Mouse (Mus musculus): ENCODE results near the gene Ccdc106. TPM values are rescaled to one million over a fixed set of nuclear protein-coding genes. Genes with fewer than 3 reads are reported as not detected.

The Ccdc106 gene
- 5.4 and 7.9 TPM in 2 replicates for polyA plus RNA-seq (2016; fragmentation: Nextera tagmentation; extraction: Ambion mirVana)

DNA sequence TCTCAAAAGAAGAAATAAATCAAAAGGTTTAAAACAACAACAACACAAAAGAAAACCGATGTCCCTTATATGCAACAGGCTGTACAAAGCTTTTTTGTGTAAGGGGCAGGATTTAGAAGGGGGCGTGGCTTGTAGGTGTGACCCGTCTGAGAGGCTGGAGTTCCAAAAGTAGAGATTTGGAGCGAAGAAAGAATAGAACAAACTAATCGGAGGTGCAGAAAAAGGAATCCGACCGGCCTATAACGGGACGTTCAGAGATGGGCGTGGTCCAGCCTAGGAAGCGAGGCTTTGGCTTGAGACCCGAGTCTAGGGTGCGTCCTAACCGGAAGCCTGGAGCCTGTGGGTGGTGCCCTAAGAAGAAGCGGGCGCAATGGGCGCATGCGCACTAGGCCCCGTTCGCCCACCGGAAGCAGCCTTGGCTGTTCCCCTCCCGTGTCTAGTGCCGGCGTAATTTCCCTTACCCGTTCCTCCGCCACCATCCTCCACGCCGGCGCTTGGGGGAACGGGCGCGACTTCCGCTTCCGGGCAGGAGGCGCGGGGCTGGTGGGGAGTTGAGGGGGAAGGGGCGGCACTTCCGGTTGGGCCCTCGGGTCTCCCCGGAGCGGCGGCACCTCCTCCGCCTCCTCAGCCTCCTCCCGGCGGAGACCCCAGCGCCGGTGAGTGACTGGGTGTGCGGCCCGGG is at the start of gene Ccdc106, which contains the start of gene Zfp865:
Ccdc106 (plus strand) TSS at position 554 of the 682 bp plus-strand sequence.
Zfp865 (plus strand) TSS at position 377 of the 682 bp plus-strand sequence.
- peak within 1 kb of the TSS; percentile 97 for H3K27ac ChIP-seq
- H3K4me1 ChIP-seq (replicated peaks): peaks cover 31% of the 10 kb centered on the region
- H3K9me3 ChIP-seq: peaks cover 4% of the 10 kb centered on the region; the same call in 1 of the 2 replicates
- peak within 1 kb of the TSS; percentile 90 for H3K4me3 ChIP-seq
- H3K36me3 ChIP-seq: peaks cover 49% of the 10 kb centered on the region
- WGBS: under 1% methylated on average over 49 of the region's 49 CpGs
- H3K27me3 ChIP-seq (ENCODE audit: insufficient read depth, poor library complexity, severe bottlenecking): no peaks in the 10 kb centered on the region
- peak; percentile 99 for DNase-seq (ENCODE audit: low spot score)

DNA sequence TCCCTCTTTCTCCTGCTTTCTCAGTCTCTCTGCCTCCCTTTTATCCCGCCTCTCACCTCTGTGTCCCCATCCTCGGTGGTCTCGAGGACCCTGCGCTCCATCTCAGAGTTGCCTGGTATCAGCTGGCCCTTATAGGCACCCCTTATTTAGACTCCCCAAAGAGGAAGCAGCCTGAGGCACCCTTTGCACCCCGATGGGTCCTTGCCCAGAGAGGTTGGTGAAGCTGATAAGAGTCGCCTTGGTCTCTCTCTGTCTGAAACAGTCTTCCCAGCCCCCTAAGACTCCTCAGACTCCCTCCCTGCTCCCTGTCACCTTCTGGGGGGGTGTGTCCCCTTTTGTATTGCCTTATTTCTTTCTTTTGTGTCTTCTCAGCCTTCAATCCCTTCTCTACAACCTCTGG is 49.3 kb upstream of the Ccdc106 start, which contains the start of gene Sbk3:
Sbk3 (minus strand) TSS at position 101 of the 400 bp plus-strand sequence.
- no peaks in the 10 kb centered on the region; the same call in 1 of the 2 replicates for H3K4me1 ChIP-seq (replicated peaks)
- 0 out of 2 replicates have a peak, but pooled peaks cover 4% of the 10 kb centered on the region for H3K9me3 ChIP-seq
- no peaks in the 10 kb centered on the region for H3K36me3 ChIP-seq
- no peaks in the 10 kb centered on the region for H3K27me3 ChIP-seq (ENCODE audit: insufficient read depth, poor library complexity, severe bottlenecking)
- H3K27ac ChIP-seq: no peak within 1 kb of the TSS; the same call in 1 of the 2 replicates
- H3K4me3 ChIP-seq: no peak within 1 kb of the TSS
- 49% methylated on average over 6 of the region's 6 CpGs for WGBS
- DNase-seq (ENCODE audit: low spot score): no peak

- WGBS: 30% methylated on average over 7 of the region's 7 CpGs
- no peak overlapping the region for H3K4me3 ChIP-seq
- H3K27ac ChIP-seq: no peak overlapping the region
- H3K36me3 ChIP-seq: no peaks in the 10 kb centered on the region
- H3K4me1 ChIP-seq (replicated peaks): no peaks in the 10 kb centered on the region; the same call in 1 of the 2 replicates
- no peaks in the 10 kb centered on the region for H3K27me3 ChIP-seq (ENCODE audit: insufficient read depth, poor library complexity, severe bottlenecking)
- 0 out of 2 replicates have a peak, but pooled peaks cover 5% of the 10 kb centered on the region for H3K9me3 ChIP-seq
- DNase-seq (ENCODE audit: low spot score): no peak
Measured at GRCm38 (mm10) chr7:4971710-4972109, 48.6 kb upstream of the Ccdc106 start.

- peaks cover 7% of the 10 kb centered on the region; the same call in 1 of the 2 replicates for H3K9me3 ChIP-seq
- no peak overlapping the region for H3K4me3 ChIP-seq
- DNase-seq (ENCODE audit: low spot score): no peak
- no peaks in the 10 kb centered on the region for H3K36me3 ChIP-seq
- WGBS: 83% methylated on average over 18 of the region's 18 CpGs
- H3K27me3 ChIP-seq (ENCODE audit: insufficient read depth, poor library complexity, severe bottlenecking): no peaks in the 10 kb centered on the region
- H3K27ac ChIP-seq: no peak overlapping the region
- no peaks in the 10 kb centered on the region; the same call in 1 of the 2 replicates for H3K4me1 ChIP-seq (replicated peaks)
Measured at GRCm38 (mm10) chr7:4972321-4973047, 47.9 kb upstream of the Ccdc106 start.

DNA sequence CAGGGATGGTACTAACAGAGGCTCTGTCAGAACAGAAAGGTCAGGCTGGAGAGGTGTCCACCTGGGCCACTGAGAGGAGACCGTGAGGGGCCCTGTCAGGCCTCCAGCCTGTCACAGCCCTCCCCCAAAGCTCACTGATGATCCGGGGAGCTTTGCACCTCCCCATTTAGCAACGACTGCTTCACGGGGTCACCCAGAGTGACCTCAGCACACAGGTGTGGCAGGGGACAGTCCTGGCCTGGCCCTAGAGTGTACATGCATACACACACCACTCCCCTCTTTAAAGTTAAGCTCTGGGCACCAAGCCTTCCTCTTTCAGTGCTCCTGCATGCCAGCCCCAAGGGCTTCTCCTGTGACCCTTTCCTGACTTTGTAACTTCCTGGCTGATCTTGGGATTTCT is 44.9 kb upstream of the Ccdc106 start:
- 64% methylated on average over 4 of the region's 4 CpGs for WGBS
- no peaks in the 10 kb centered on the region for H3K27me3 ChIP-seq (ENCODE audit: insufficient read depth, poor library complexity, severe bottlenecking)
- H3K4me1 ChIP-seq (replicated peaks): no peaks in the 10 kb centered on the region; the same call in 1 of the 2 replicates
- DNase-seq (ENCODE audit: low spot score): no peak
- no peak overlapping the region for H3K27ac ChIP-seq
- peaks cover 3% of the 10 kb centered on the region; the same call in 1 of the 2 replicates for H3K9me3 ChIP-seq
- H3K36me3 ChIP-seq: no peaks in the 10 kb centered on the region
- H3K4me3 ChIP-seq: no peak overlapping the region

DNA sequence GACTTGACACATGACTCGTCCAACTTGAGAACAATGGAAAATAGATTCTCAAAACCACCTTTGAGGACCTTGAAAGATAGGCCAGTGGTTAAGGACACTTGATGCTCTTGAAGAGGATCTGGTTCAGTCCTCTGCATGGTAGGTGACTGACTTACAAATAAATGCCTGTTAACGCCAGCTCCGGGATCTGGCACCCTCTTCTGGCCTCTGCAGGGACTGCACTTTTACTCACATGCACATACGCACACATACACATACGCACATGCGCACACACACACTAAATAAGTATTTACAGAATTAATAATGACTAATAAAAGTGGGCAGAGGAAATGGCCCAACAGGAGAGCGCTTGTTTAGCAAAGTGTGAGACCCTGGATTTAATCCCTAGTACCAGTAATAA is 43.5 kb upstream of the Ccdc106 start:
- H3K27ac ChIP-seq: no peak overlapping the region
- DNase-seq (ENCODE audit: low spot score): no peak
- H3K4me1 ChIP-seq (replicated peaks): no peaks in the 10 kb centered on the region
- H3K36me3 ChIP-seq: no peaks in the 10 kb centered on the region
- H3K9me3 ChIP-seq: peaks cover 3% of the 10 kb centered on the region; the same call in 1 of the 2 replicates
- no peak overlapping the region for H3K4me3 ChIP-seq
- WGBS: 89% methylated on average over 7 of the region's 7 CpGs
- no peaks in the 10 kb centered on the region for H3K27me3 ChIP-seq (ENCODE audit: insufficient read depth, poor library complexity, severe bottlenecking)

- Histone ChIP-seq H3K27me3 (ENCODE audit: insufficient read depth, poor library complexity, severe bottlenecking) (peaks cover 14% of the 10 kb centered on the region), H3K27ac (no peak overlapping the region), H3K4me1 (replicated peaks) (peaks cover under 1% of the 10 kb centered on the region), H3K36me3 (peaks cover 28% of the 10 kb centered on the region), H3K4me3 (no peak overlapping the region), H3K9me3 (peaks cover 14% of the 10 kb centered on the region; the same call in 1 of the 2 replicates)
- WGBS: 63% methylated on average over 2 of the region's 2 CpGs
- no peak for DNase-seq (ENCODE audit: low spot score)
Measured at GRCm38 (mm10) chr7:4988250-4988649, 32.1 kb upstream of the Ccdc106 start.

DNA sequence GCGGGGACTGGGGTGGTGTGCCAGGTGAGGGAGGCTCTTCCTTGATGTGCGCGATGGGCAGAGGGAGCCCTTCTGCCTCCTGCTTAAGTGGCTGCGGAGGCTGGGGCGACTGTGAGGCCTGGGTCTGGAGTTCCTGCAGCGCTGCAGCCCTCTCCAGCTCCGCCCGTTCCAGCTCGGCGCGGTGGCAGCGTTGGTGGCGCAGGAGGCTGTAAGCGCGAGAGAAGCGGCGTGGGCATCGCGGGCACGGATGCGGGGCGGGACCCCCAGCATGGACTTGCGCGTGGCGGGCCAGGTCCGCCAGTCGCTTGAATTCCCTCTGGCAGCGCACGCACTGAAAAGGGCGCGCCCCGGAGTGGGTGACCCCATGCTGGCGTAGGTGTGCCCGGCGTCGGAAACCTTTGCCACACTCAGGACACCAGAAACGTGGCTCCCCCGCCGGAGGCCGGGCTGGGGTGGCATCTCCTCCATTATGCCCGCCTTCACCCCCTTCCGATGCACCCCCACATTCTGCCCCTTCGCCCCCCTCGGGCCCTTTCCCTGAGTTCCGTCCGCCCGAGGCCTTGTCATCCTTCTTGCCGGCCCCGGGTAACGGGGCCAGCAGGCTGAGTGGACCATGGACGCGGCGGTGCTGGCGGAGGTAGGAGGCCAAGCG is 26.9 kb upstream of the Ccdc106 start:
- peaks cover 42% of the 10 kb centered on the region for H3K36me3 ChIP-seq
- 34% methylated on average over 55 of the region's 55 CpGs for WGBS
- peaks cover 35% of the 10 kb centered on the region for H3K27me3 ChIP-seq (ENCODE audit: insufficient read depth, poor library complexity, severe bottlenecking)
- DNase-seq (ENCODE audit: low spot score): no peak
- no peak overlapping the region for H3K27ac ChIP-seq
- peaks cover 35% of the 10 kb centered on the region for H3K4me1 ChIP-seq (replicated peaks)
- peaks cover 33% of the 10 kb centered on the region; the same call in 1 of the 2 replicates for H3K9me3 ChIP-seq
- peak overlapping the region; percentile 89 for H3K4me3 ChIP-seq

GRCm38 (mm10) chr7:4993999-4994788 is 26.2 kb upstream of the Ccdc106 start:
- Histone ChIP-seq H3K36me3 (peaks cover 42% of the 10 kb centered on the region), H3K4me3 (peak overlapping the region; percentile 89), H3K9me3 (peaks cover 33% of the 10 kb centered on the region; the same call in 1 of the 2 replicates), H3K27ac (0 out of 2 replicates have a peak overlapping the region, but pooled peaks have one; percentile 9), H3K4me1 (replicated peaks) (peaks cover 35% of the 10 kb centered on the region), H3K27me3 (ENCODE audit: insufficient read depth, poor library complexity, severe bottlenecking) (peaks cover 35% of the 10 kb centered on the region)
- DNase-seq (ENCODE audit: low spot score): no peak
- WGBS: 45% methylated on average over 59 of the region's 59 CpGs

- Histone ChIP-seq H3K27me3 (ENCODE audit: insufficient read depth, poor library complexity, severe bottlenecking) (peaks cover 34% of the 10 kb centered on the region), H3K36me3 (peaks cover 42% of the 10 kb centered on the region), H3K9me3 (peaks cover 30% of the 10 kb centered on the region; the same call in 1 of the 2 replicates), H3K4me1 (replicated peaks) (peaks cover 35% of the 10 kb centered on the region), H3K27ac (peak overlapping the region; percentile 92), H3K4me3 (peak overlapping the region; percentile 89)
- DNase-seq (ENCODE audit: low spot score): no peak
- WGBS: 7% methylated on average over 19 of the region's 19 CpGs
Measured at GRCm38 (mm10) chr7:4995268-4996002, 24.9 kb upstream of the Ccdc106 start.
